Mouse (Mus musculus) testis, adult 2 months (tissue): ENCODE data around the gene Gria4.

Experiments used
- CTCF ChIP-seq: fragments of 200-500 bp; IDR thresholded peaks from 2 replicates; pipeline ENCODE4 v1.5.1; 2012; ENCODE audit warnings: low read depth, mild to moderate bottlenecking, inconsistent platforms, low read length, moderate library complexity; ENCODE audit not compliant: control insufficient read depth, insufficient read depth, insufficient replicate concordance
- POLR2A ChIP-seq: fragments of 200-500 bp; IDR thresholded peaks from 2 replicates; pipeline ENCODE4 v1.6.1; 2012; ENCODE audit warnings: low read depth, mild to moderate bottlenecking, inconsistent platforms, low read length, moderate library complexity; ENCODE audit not compliant: control insufficient read depth

DNA sequence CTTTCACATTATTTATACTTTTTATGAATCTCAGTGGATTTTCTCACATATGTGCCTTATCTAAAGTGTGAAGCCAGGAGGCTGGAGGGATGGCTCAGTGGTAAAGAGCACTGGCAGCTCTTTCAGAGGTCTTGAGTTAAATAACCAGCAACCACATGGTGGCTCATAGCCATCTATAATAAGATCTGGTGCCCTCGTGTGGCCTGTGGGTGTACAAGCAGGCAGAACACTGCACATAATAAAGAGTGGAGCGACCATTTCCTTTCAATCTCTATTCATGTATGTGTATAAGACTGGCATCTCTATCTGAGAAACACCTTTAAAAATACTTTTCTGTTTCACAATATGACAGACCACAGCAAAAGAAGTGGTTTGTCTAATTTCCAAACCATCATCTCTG is 353.1 kb downstream of the Gria4 start:
- TF ChIP-seq CTCF (no peak), POLR2A (no peak)
